8 mouse cellular contexts compared by ENCODE assay signal in genomic region chr7:48881486-48881885, GRCm38 (mm10). TPM values are rescaled to one million over a fixed set of nuclear protein-coding genes. Genes with fewer than 3 reads are reported as not detected.
A peak's percentile ranks its signal among the peaks of the same experiment; 100 is the strongest.
DNase-seq lines count a peak whose midpoint lies in the region; ATAC-seq lines count a peak whose summit lies in the region.

Gene E2f8 (minus strand): TSS chr7:48881596.

- ATAC-seq in inflammation-experienced regulatory T-cells, adult 6 months: peak; percentile 15
- ATAC-seq in liver, embryonic 15.5 days (ENCODE audit: insufficient read depth): peak; percentile 77
- peak; percentile 84 for ATAC-seq in neural tube, embryonic 15.5 days (ENCODE audit: low FRiP score)

- H3K27ac ChIP-seq in liver, embryonic 15.5 days (replicated peaks): peak within 1 kb of the TSS; percentile 95
- no peak within 1 kb of the TSS for H3K27ac ChIP-seq in neural tube, embryonic 15.5 days (replicated peaks)

- peak within 1 kb of the TSS; percentile 98 for H3K9ac ChIP-seq in liver, embryonic 15.5 days
- H3K9ac ChIP-seq in neural tube, embryonic 15.5 days (replicated peaks): peak within 1 kb of the TSS; percentile 44

- peaks cover 29% of the 10 kb centered on the region for H3K27me3 ChIP-seq in liver, embryonic 15.5 days
- peaks cover 32% of the 10 kb centered on the region for H3K27me3 ChIP-seq in neural tube, embryonic 15.5 days (replicated peaks)

- H3K4me1 ChIP-seq in liver, embryonic 15.5 days (replicated peaks): peaks cover 50% of the 10 kb centered on the region
- H3K4me1 ChIP-seq in neural tube, embryonic 15.5 days: peaks cover 20% of the 10 kb centered on the region

- H3K9me3 ChIP-seq in liver, embryonic 15.5 days (replicated peaks): no peaks in the 10 kb centered on the region
- H3K9me3 ChIP-seq in neural tube, embryonic 15.5 days (replicated peaks): no peaks in the 10 kb centered on the region

- H3K4me2 ChIP-seq in liver, embryonic 15.5 days: peak within 1 kb of the TSS; percentile 92
- peak within 1 kb of the TSS; percentile 100 for H3K4me2 ChIP-seq in neural tube, embryonic 15.5 days

- H3K36me3 ChIP-seq in liver, embryonic 15.5 days (replicated peaks): peaks cover 31% of the 10 kb centered on the region
- H3K36me3 ChIP-seq in neural tube, embryonic 15.5 days: no peaks in the 10 kb centered on the region

- H3K4me3 ChIP-seq in liver, embryonic 15.5 days (replicated peaks): peak within 1 kb of the TSS; percentile 74
- peak within 1 kb of the TSS; percentile 73 for H3K4me3 ChIP-seq in neural tube, embryonic 15.5 days (replicated peaks)

- DNase-seq in layer of hippocampus, postnatal 10 days (ENCODE audit: low spot score in 2 of 2): peak; percentile 43 to 73
- DNase-seq in layer of hippocampus, adult 9-11 months: no peak
- peak; percentile 25 to 57 for DNase-seq in cerebellum, postnatal 25 days
- DNase-seq in gastrocnemius, postnatal 25 days: peak; percentile 67
- peak; percentile 85 for DNase-seq in thymus, postnatal 14 days

- WGBS in liver, embryonic 15.5 days (ENCODE audit: insufficient replicate concordance): under 1% methylated on average over 38 of the region's 41 CpGs
- WGBS in neural tube, embryonic 15.5 days: 2% methylated on average over 23 of the region's 41 CpGs

RNA-seq across cellular contexts. Expression of gene E2f8, which starts in this region (rescaled TPM):
- total RNA-seq in layer of hippocampus, postnatal 10 days (2021): 1 to 10 TPM; 1.3 to 2.4 TPM
- under 1 TPM; 0.33 to 0.67 TPM for total RNA-seq in gastrocnemius, postnatal 25 days (2021)
- 10 to 100 TPM in 1 of 3 experiments, 1 to 10 TPM in 1, under 1 TPM in 1; 0.75 to 16.1 (median 1.6) TPM for polyA plus RNA-seq in inflammation-experienced regulatory T-cells, adult 6 months (2017; shearing (Covaris generic))
- polyA plus RNA-seq in liver, embryonic 15.5 days (2015; fragmentation: Nextera tagmentation; extraction: Ambion mirVana): 32.5 and 33.5 TPM in 2 replicates
- 2.3 and 7.0 TPM in 2 replicates for polyA plus RNA-seq in neural tube, embryonic 15.5 days (2015; fragmentation: Nextera tagmentation; extraction: Ambion mirVana)

Comparison
In these comparisons a context has a peak if more than half of its experiments do, and no peak if none do; other contexts are left out.
1. Peak in DNase-seq in gastrocnemius, postnatal 25 days; RNA of the gene not detected or under 1 TPM.
2. ATAC-seq: peak in every context shown above with its lines; median percentile 84 in neural tube, embryonic 15.5 days; 77 in liver, embryonic 15.5 days; 15 in inflammation-experienced regulatory T-cells, adult 6 months.